Mouse (Mus musculus) right cerebral cortex, adult 2 months (tissue): ENCODE measurements around the gene Cd19.
"Not testable (repeated sequence)": the region's sequence is repeated elsewhere in the genome, so short reads cannot be mapped to it uniquely, and the experiment has no call there.

ENCODE experiments used
- DNase-seq, 2 experiments: peaks; one replicate each; pipeline ENCODE4 v3.0.0; 2021 to 2022; ENCODE audit warnings: low spot score in 2 of 2

The Cd19 gene

GRCm38 (mm10) chr7:126434726-126435125 is 20.0 kb upstream of the Cd19 start:
- no peak for DNase-seq

DNA sequence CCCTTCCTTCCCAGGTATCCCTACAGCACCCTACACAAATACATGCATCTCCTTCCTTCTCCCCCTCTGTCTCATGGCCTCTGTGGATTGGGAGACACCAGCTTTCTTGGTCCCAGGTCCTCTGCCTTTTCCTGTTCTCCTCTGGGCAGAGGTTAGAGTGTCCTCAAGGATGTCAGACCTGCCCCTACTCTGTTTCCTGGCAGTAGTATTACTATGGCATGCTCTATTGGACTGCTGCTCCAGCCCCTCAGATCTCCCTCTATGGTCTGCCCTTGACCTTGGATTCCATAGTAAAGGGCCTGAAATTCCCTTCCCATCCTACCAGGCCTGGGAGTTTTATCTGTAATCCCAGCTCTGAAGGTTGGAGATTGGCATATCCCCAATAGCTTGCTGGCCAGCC is 15.5 kb upstream of the Cd19 start:
- DNase-seq = no peak

DNA sequence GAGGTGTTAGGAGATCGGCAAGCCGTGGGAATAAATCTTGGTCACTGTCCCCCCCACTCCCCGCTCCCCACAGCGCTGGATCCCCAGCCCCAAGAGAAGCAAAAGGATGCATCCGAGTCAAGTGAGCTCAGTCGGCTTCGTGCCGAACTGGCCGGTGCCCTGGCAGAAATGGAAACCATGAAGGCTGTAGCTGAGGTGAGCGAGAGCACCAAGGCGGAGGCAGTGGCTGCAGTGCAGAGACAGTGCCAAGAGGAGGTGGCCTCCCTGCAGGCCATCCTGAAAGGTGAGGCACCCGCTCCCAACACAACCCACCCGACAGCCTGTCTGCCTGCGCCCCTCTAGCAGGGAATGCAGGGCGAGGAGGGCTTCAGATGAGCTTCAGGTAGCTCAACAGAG is 14.8 kb upstream of the Cd19 start:
- no peak for DNase-seq

GRCm38 (mm10) chr7:126428631-126429502 is 14.2 kb upstream of the Cd19 start, which contains the start of gene Rabep2:
Gene Rabep2 (plus strand): TSS chr7:126428759.
- peak; percentile 96 for DNase-seq

DNA sequence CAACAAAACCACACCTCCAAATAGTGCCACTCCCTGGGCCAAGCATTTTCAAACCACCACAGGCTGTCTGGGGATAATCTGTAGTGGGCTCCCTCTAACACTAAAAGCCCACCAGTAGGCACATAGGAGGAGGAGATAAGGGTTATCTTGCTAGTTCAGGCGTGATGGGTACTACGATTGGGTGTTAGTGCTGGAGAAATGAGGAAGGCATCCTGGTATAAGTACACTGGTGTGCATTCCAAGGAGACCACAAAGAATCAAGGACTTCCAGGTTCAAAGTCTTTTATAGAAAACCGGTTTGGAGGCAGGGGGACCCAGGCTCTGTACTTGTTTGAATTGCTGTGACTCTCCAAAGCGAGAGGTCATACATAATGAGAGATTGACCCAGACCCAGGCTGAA is 13.5 kb upstream of the Cd19 start:
- no peak for DNase-seq

DNA sequence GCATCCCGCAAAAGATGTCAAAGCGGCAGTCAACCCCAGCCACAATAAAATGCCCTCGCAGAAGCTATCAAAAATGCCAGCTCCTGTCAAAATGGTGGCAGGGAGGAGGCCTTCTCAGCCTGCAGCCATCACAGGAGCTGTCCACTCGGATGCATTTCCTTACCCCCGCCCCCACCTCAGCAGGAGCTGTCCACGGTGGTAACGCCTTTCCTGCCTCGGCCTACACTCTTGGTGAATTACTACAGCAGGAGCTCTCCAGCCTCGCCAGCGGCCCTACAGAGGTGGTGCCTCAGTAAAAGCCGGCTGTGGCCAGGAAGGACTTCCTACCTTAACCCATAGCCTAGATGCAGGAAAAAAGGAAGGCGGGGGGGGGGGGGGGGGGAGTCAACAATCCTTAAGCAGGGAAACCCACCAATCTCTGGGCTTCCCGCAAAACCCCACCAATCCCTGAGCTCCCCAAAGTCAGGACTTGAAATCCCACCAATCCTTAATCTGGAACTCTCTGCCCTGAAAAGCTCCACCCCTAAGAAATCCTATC is 12.7 kb upstream of the Cd19 start:
- no peak for DNase-seq

DNA sequence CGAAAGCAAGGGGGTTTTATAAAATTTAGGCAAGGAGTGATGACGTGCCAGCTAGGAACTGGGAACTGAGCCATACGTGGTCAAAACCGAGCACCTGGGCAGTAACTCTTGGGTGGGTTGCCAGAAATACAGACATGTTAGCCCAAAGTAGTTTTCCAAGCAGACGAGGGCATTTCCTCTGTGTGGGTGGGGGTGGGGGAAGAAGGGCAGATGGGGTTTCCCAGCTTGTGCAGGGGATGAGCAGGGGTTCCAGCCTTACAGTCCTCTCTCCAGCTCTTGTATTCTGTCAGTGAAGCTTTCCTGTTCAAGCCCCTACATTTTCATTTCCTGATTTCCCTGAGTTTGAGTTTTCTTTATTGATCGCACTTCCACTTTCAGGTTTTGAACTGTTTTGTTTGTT is 9.5 kb upstream of the Cd19 start:
- DNase-seq = no peak

DNA sequence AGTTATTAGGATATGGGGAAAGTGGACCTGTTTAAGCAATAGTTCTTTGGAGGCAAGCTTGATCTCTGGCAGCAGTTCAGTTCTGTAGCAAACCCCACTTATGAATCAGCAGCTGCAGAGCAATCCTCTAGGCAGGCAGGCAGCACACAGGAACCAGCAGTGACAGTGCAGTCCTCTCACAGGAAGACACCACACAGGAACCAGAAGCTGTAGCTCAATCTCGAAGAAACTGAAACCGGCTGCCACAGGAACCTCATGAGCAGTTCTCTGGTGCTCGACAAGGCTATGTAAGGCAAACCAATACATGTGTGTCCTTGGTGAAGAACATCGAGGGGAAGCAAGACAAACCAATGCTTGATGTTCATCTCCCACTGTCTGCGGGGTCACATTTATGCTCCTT is 7.1 kb upstream of the Cd19 start:
- no peak for DNase-seq

DNA sequence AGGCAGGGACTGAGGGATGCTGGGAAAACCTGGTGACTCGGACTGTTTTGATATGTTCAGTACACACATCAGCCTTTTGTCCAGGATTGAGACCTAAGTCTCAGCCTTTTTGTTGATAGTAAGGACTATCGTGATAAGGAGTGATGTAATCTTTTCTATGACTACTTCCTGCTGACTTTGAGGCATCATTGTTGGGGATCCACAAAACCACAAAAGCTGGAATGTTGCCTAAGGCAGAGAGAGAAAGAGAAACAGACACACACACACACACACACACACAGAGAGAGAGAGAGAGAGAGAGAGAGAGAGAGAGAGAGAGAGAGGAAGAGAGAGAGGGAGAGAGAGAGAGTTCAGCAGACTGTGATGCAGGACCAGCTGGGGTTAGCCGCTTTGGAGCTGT is 3.8 kb upstream of the Cd19 start:
- no peak for DNase-seq

- DNase-seq = no peak
Observed at GRCm38 (mm10) chr7:126417606-126418005, 2.9 kb upstream of the Cd19 start.

GRCm38 (mm10) chr7:126417045-126417444 is 2.4 kb upstream of the Cd19 start:
- no peak for DNase-seq

GRCm38 (mm10) chr7:126416615-126417014 is 1.9 kb upstream of the Cd19 start:
- DNase-seq = no peak

- DNase-seq = no peak
Observed at GRCm38 (mm10) chr7:126411061-126411460, 3.6 kb downstream of the Cd19 start.

DNA sequence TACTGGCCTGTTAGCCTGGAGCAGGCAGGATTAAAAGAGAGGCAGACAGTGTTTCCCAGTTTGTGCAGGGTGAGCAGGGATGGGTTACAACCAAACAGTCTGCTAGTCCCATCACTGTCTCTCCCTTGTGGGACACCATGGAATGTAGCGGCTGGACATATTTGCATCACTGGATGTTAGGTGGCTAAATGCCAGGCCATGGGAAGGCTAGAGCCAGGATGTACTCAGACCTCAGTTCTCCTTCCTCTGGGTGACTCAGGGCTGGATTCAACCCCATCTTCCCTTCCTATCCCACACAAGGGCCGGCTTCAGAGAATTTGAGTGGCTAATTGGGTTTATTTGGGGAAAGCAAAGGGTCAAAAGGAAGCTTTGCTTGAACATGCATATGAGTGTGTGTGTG is 6.0 kb downstream of the Cd19 start:
- no peak for DNase-seq

DNA sequence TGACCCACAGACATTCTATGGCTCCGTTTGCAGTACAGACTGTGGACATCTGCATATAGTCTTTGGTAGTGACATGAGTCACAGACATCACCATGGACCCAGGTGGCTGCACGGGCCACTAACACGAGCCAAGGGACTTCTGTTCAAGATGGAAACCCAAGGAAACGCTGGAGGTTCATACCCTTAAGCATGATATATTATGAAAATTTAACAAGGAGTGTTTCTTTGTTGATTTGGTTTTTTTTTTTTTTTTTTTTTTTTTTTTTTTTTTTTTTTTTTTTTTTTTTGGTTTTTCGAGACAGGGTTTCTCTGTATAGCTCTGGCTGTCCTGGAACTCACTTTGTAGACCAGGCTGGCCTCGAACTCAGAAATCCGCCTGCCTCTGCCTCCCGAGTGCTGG is 12.2 kb downstream of the Cd19 start:
- not testable (repeated sequence) for DNase-seq

- peak; percentile 76 to 84 for DNase-seq
Observed at GRCm38 (mm10) chr7:126399548-126399947, 15.1 kb downstream of the Cd19 start.

- no peak for DNase-seq
Observed at GRCm38 (mm10) chr7:126397822-126398221, 16.9 kb downstream of the Cd19 start.

DNA sequence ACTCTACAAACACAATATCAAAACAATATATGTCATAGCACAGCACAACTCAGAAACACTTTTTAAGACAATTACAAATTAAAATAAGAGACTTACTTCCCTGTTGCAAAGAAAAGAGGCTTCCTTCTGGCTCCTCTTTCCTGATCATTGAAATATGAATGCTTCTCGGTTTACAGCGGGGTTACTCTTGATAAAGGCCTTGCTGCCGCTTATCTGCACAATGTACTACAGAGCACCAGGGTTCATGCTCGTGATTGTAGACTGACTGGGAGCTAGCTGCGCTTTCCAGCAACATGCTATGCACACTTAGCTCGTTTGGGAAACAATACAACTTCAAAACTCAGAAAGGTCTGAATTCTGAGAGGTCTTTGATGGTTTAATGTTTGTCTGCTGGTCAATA is 17.5 kb downstream of the Cd19 start:
- no peak for DNase-seq

DNA sequence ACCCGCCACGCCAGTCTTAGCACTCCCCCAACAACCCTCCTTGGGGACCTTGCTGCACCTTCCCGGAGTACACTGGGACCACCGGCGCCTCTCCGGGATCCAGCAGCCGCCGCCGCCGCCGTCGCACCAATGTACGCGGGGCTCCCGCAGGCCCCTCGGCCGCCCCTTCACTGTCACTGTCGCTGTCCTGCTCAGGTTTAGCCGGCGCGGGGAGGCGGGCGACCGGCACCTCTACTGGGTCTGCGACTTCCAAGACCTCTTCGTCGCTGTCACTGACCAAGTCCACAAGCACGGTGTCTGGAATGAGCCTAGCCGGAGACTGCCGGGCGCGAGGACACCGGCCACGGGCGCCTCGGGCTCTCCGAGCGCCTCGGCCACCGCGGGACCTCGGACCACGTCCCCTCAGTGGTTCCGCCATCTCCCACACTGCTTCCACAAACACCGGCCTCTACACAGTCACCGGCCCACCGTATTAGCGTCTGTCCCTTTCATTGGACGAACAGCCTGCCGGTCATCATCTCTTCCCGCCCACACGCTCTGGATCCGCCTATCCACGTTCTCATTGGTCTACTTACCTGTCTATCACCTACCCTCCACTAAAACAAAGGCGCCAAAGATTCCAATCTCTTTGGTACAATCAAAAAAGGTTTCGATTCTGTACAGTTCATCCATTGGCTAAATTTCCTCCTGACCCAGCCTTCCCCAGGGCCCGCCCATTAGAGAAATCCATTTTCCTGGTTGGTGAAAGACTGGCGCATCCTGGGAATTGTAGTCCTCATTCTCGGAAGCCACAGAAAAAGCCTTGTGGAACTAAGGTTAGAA is 18.2 kb downstream of the Cd19 start, which contains the start of gene Nfatc2ip:
Gene Nfatc2ip, minus strand, starts transcription at position 440 of the 822 bp plus-strand sequence.
- DNase-seq = peak; percentile 99

DNA sequence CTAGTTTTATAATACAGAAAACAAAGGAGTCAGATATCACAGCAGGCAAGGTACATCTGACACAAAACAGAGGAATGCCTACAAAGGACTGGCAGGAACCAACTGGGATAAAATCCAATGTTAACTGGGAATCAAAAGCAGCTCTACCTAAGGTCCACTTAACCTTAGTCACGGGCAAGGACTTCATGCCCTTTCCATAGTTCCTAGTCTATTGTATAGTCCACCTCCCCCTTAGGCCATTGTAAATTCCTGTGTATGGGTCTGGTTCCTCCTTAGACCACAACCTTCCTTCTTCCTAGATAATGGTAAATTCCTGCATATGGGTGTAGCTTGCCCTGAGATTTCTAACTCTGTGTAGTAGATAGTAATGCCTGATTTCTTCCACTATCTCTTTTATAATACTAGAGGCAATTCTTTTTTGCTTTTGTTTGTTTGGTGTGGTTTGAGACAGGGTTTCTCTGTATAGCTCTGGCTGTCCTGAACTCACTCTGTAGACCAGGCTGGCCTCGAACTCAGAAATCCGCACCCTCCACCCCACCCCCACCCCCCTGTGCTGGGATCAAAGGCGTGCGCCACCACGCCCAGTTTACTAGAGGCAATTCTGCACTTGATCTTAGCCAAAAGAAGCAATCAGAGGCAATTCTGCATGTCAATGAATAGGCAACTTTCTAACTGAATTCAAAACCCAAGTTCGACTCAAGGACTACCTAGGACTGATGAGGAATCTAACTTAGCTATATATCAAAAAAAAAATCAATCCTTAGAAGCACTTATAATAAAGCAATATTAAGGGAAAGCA is 22.4 kb downstream of the Cd19 start:
- not testable (repeated sequence) for DNase-seq

DNA sequence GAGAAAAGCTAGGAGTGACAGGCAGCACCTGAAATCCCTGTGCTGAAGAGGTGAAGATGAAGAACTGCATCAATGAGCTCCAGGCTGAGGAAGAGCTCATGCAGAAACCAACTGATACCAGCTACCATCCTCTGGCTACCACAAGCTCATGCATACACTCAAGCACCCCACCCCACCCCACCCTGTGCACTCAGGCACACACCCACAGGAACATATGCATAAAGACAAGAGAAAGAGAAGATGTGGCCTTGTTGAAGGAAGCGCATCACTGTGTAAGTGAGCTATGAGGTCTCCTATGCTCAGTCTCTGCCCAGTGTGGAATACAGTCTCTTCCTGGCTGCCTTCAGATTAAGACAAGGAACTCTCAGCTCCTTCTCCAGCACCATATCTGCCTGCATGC is 26.5 kb downstream of the Cd19 start:
- no peak for DNase-seq

DNA sequence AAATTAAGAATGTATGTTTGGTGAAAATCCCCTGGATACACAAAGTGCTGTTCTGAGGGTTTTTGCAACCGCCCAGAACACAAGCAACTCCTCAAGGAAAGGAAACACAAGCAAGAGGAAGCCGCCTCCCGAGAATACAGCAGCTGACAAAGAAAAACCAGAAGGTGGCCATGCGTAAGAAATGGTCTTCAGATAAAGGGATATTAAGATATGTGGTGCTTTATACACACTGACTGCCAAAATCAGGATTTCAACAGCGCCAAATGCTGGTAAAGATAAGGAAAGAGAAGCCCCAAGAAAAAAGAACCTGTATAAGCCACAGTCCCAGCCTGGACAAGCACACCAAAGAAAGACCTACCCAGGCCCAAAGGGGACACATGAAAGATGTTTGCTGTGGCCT is 31.1 kb downstream of the Cd19 start:
- no peak for DNase-seq
